Mouse (Mus musculus): ENCODE measurements around the gene 4930412O13Rik. TPM values are rescaled to one million over a fixed set of nuclear protein-coding genes. Genes with fewer than 3 reads are reported as not detected.

The 4930412O13Rik gene
- polyA plus RNA-seq, 2 experiments, result not detected

DNA sequence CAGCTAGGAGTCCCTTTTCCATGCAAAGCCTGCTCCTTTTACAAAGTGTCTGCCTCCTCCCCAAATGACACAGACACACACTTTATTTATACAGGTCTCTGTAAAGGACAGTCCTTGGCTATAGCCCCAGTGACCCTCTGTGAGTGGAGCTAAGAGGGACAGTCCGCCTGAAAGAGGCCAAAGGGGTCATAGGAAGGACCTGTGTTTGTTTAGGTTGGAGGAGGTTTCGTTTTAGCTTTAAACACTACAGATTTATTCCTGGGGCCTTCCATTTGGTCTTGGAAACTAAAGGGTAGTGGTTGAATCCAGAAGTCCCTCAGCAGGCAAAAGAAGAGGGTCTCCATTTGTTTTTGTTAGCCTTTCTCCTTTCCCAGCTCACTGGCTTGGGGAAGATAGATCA, 7.3 kb upstream of the 4930412O13Rik start:
- Histone ChIP-seq H3K4me1 (replicated peaks; ENCODE audit: control insufficient read depth in 2 of 2, insufficient read depth in 2 of 2, low read length in 1 of 2) (peaks cover 0 to 2% of the 10 kb centered on the region in 2 experiments; a peak in 2 of 4 replicates), H3K27me3 (ENCODE audit: control insufficient read depth, insufficient read depth, low read length) (peaks cover 58% of the 10 kb centered on the region), H3K4me2 (ENCODE audit: low read depth) (no peak overlapping the region), H3K36me3 (replicated peaks; ENCODE audit: control insufficient read depth, insufficient read depth, low read depth) (no peaks in the 10 kb centered on the region), H3K4me3 (ENCODE audit: insufficient read depth in 1 of 2, low read depth in 2 of 2, low read length in 2 of 2) (no peak overlapping the region), H3K9me3 (ENCODE audit: control insufficient read depth, low read length) (no peaks in the 10 kb centered on the region), H3K27ac (no peak overlapping the region), H3K9ac (replicated peaks) (no peak overlapping the region)
- ATAC-seq (ENCODE audit: insufficient read depth) (no peak), DNase-seq (ENCODE audit: low read depth in 3 of 3, low spot score in 3 of 3) (no peak)
- TF ChIP-seq CTCF (IDR thresholded peaks at IDR 0.05; ENCODE audit: low read depth) (no peak), EP300 (IDR thresholded peaks at IDR 0.05; ENCODE audit: low read depth) (no peak)
- WGBS (ENCODE audit: insufficient replicate concordance), result 54% methylated on average over 2 of the region's 2 CpGs

DNA sequence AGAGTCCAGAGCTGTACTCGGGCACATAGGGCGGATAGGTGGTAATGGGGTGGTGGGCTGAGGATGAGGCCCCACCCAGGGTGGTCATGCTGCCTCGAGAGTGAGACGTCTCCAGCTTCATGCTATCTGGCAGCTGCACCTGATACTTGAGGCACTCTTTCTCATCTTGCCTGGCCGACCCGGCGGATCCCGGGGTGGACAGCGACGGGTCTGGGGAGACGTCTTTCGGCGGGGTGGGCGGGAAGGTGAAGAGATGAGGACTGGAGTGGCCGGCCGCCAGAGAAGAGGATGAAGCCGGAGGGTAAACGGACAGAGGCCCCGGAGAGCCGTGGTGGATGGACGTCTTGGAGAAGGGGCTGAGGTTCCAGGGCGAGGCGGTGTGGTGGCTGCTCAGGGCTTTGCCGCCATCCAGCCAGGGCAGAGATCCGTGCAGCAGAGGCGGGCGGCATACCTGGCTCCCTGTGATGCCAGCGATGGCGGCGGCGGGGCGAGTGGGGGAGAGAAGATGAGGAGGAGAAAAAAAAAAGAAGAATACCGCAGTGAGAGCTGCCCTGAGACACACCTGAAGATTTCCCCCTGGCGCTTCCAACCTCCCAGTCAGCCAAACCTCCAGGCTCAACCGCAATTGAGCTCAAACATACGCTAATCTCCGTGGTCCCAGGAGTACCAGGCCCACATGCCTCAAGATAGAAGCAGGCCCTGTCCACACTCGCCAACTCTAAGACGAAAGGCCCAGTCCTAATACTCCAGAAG, 6.4 kb upstream of the 4930412O13Rik start:
- H3K4me3 ChIP-seq (ENCODE audit: insufficient read depth in 1 of 2, low read depth in 2 of 2, low read length in 2 of 2), result no peak overlapping the region
- WGBS (ENCODE audit: insufficient replicate concordance), result 41% methylated on average over 37 of the region's 39 CpGs
- H3K27me3 ChIP-seq (ENCODE audit: control insufficient read depth, insufficient read depth, low read length), result peaks cover 67% of the 10 kb centered on the region
- no peak overlapping the region for H3K9ac ChIP-seq (replicated peaks)
- H3K9me3 ChIP-seq (ENCODE audit: control insufficient read depth, low read length), result no peaks in the 10 kb centered on the region
- DNase-seq (ENCODE audit: low read depth in 3 of 3, low spot score in 3 of 3) (no peak), ATAC-seq (ENCODE audit: insufficient read depth) (no peak)
- no peaks in the 10 kb centered on the region for H3K36me3 ChIP-seq (replicated peaks; ENCODE audit: control insufficient read depth, insufficient read depth, low read depth)
- no peak overlapping the region for H3K27ac ChIP-seq
- H3K4me1 ChIP-seq (replicated peaks; ENCODE audit: control insufficient read depth in 2 of 2, insufficient read depth in 2 of 2, low read length in 1 of 2), result peaks cover 0 to 2% of the 10 kb centered on the region in 2 experiments; a peak in 2 of 4 replicates
- TF ChIP-seq EP300 (IDR thresholded peaks at IDR 0.05; ENCODE audit: low read depth) (no peak), CTCF (IDR thresholded peaks at IDR 0.05; ENCODE audit: low read depth) (no peak)
- H3K4me2 ChIP-seq (ENCODE audit: low read depth), result no peak overlapping the region

- no peak overlapping the region for H3K4me3 ChIP-seq (ENCODE audit: insufficient read depth in 1 of 2, low read depth in 2 of 2, low read length in 2 of 2)
- no peak overlapping the region for H3K4me2 ChIP-seq (ENCODE audit: low read depth)
- 37% methylated on average over 4 of the region's 4 CpGs for WGBS (ENCODE audit: insufficient replicate concordance)
- no peak for ATAC-seq (ENCODE audit: insufficient read depth)
- no peak overlapping the region for H3K27ac ChIP-seq
- no peaks in the 10 kb centered on the region for H3K36me3 ChIP-seq (replicated peaks; ENCODE audit: control insufficient read depth, insufficient read depth, low read depth)
- peaks cover 73% of the 10 kb centered on the region for H3K27me3 ChIP-seq (ENCODE audit: control insufficient read depth, insufficient read depth, low read length)
- no peak overlapping the region for H3K9ac ChIP-seq (replicated peaks)
- DNase-seq (ENCODE audit: low read depth in 3 of 3, low spot score in 3 of 3), result no peak
- peaks cover 0 to 2% of the 10 kb centered on the region in 2 experiments; a peak in 2 of 4 replicates for H3K4me1 ChIP-seq (replicated peaks; ENCODE audit: control insufficient read depth in 2 of 2, insufficient read depth in 2 of 2, low read length in 1 of 2)
- no peak for TF ChIP-seq EP300 (IDR thresholded peaks at IDR 0.05; ENCODE audit: low read depth)
- TF ChIP-seq CTCF (IDR thresholded peaks at IDR 0.05; ENCODE audit: low read depth), result no peak
- no peaks in the 10 kb centered on the region for H3K9me3 ChIP-seq (ENCODE audit: control insufficient read depth, low read length)
Observed at GRCm38 (mm10) chr2:9875220-9875619, 5.8 kb upstream of the 4930412O13Rik start.

DNA sequence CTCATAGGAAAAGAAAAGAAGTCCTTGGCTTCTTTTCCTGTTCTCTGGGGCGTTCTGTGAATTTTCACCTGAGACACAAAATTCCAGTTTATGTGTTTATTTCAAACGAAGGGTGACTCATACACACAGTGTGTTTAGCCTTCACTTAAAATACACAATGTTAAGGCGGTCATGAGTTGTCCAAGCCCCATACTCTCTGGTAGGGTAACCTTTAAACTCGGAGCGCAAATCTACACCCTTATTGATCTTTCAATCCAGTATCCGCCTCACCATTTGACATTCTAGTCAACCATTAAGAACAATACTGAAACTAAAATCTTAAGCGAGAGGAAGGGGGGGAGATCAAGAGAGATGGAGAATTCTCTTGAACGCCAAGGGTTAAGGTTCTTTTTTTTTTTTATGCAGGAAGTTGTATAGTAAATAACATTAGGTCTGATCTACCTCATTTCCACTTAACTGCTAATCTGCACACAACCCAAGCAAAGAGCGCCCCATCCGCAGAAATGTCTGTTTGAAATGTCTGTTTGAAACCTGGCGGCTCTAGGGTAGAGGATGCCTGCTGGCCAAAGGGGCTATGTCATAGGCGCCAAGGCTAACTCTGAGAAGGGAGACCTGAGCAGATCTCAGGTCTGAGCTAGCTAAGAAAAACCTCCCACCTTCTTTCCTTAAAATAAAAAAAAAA, 5.2 kb upstream of the 4930412O13Rik start:
- H3K9ac ChIP-seq (replicated peaks), result no peak overlapping the region
- TF ChIP-seq EP300 (IDR thresholded peaks at IDR 0.05; ENCODE audit: low read depth), result no peak
- TF ChIP-seq CTCF (IDR thresholded peaks at IDR 0.05; ENCODE audit: low read depth), result no peak
- no peak for ATAC-seq (ENCODE audit: insufficient read depth)
- peaks cover 0 to 2% of the 10 kb centered on the region in 2 experiments; a peak in 2 of 4 replicates for H3K4me1 ChIP-seq (replicated peaks; ENCODE audit: control insufficient read depth in 2 of 2, insufficient read depth in 2 of 2, low read length in 1 of 2)
- DNase-seq (ENCODE audit: low read depth in 3 of 3, low spot score in 3 of 3), result no peak
- peak overlapping the region; percentile 77 for H3K4me2 ChIP-seq (ENCODE audit: low read depth)
- no peak overlapping the region; a peak in 1 of 4 replicates for H3K4me3 ChIP-seq (ENCODE audit: insufficient read depth in 1 of 2, low read depth in 2 of 2, low read length in 2 of 2)
- no peak overlapping the region for H3K27ac ChIP-seq
- H3K9me3 ChIP-seq (ENCODE audit: control insufficient read depth, low read length), result no peaks in the 10 kb centered on the region
- WGBS (ENCODE audit: insufficient replicate concordance), result 43% methylated on average over 12 of the region's 12 CpGs
- H3K27me3 ChIP-seq (ENCODE audit: control insufficient read depth, insufficient read depth, low read length), result peaks cover 79% of the 10 kb centered on the region
- no peaks in the 10 kb centered on the region for H3K36me3 ChIP-seq (replicated peaks; ENCODE audit: control insufficient read depth, insufficient read depth, low read depth)
